Mouse (Mus musculus) thymus, postnatal 14 days (tissue): Measurements from ENCODE around the gene Pfas.
"Not testable (repeated sequence)": the region's sequence is repeated elsewhere in the genome, so short reads cannot be mapped to it uniquely, and the experiment has no call there.

Experiments
- DNase-seq: peaks from one replicate; pipeline ENCODE4 v3.0.0; 2021

Pfas gene

GRCm38 (mm10) chr11:69012071-69012601, 3.9 kb upstream of the Pfas start:
- DNase-seq, result peak; percentile 88

- DNase-seq, result not testable (repeated sequence)
These were observed 3.2 kb upstream of the Pfas start for GRCm38 (mm10) chr11:69011445-69011844.

- no peak for DNase-seq
These were observed 2.4 kb upstream of the Pfas start for GRCm38 (mm10) chr11:69010400-69011323.

GRCm38 (mm10) chr11:69009508-69009907, 1.2 kb upstream of the Pfas start:
- DNase-seq, result no peak

GRCm38 (mm10) chr11:69006575-69006974, 1.7 kb downstream of the Pfas start:
- DNase-seq, result not testable (repeated sequence)

- DNase-seq, result no peak
These were observed 3.1 kb downstream of the Pfas start for GRCm38 (mm10) chr11:69005193-69005592.

- DNase-seq, result no peak
These were observed 4.7 kb downstream of the Pfas start for GRCm38 (mm10) chr11:69003592-69003991.

GRCm38 (mm10) chr11:69002782-69003181, 5.5 kb downstream of the Pfas start:
- DNase-seq, result not testable (repeated sequence)

- no peak for DNase-seq
These were observed 11.2 kb downstream of the Pfas start for GRCm38 (mm10) chr11:68997080-68997479.

GRCm38 (mm10) chr11:68994377-68994776, 13.9 kb downstream of the Pfas start:
- no peak for DNase-seq

- no peak for DNase-seq
These were observed 15.1 kb downstream of the Pfas start for GRCm38 (mm10) chr11:68993122-68993521.

- DNase-seq, result no peak
These were observed 19.9 kb downstream of the Pfas start for GRCm38 (mm10) chr11:68988341-68988740.

GRCm38 (mm10) chr11:68987365-68987882, 20.8 kb downstream of the Pfas start:
- DNase-seq, result no peak

- DNase-seq, result peak; percentile 82
These were observed 25.5 kb downstream of the Pfas start for GRCm38 (mm10) chr11:68982639-68983369.

GRCm38 (mm10) chr11:68980919-68981318, 27.3 kb downstream of the Pfas start:
- no peak for DNase-seq

GRCm38 (mm10) chr11:68979320-68979733, 28.9 kb downstream of the Pfas start:
- DNase-seq, result no peak

- DNase-seq, result no peak
These were observed 32.7 kb downstream of the Pfas start for GRCm38 (mm10) chr11:68975601-68976000.

- no peak for DNase-seq
These were observed 33.2 kb downstream of the Pfas start, which contains the start of gene Rangrf for GRCm38 (mm10) chr11:68975085-68975484. Rangrf (minus strand) TSS chr11:68975185.

GRCm38 (mm10) chr11:68974059-68974450, 34.2 kb downstream of the Pfas start:
- DNase-seq, result no peak

- peak; percentile 78 for DNase-seq
These were observed 34.8 kb downstream of the Pfas start for GRCm38 (mm10) chr11:68973250-68974058.

- DNase-seq, result no peak
These were observed 38.0 kb downstream of the Pfas start for GRCm38 (mm10) chr11:68970232-68970631.

- no peak for DNase-seq
These were observed 39.5 kb downstream of the Pfas start for GRCm38 (mm10) chr11:68968752-68969151.
